Mouse (Mus musculus) liver, embryonic 11.5 days (tissue): Measurements from ENCODE around the gene Limk2. TPM values are rescaled to one million over a fixed set of nuclear protein-coding genes. Genes with fewer than 3 reads are reported as not detected.
A peak's percentile ranks its signal among the peaks of the same experiment; 100 is the strongest.

Experiments used
- ATAC-seq: fragments of 200-750 bp; cut with Nextera tagmentation; replicated peaks from 2 replicates; pipeline ENCODE4 v1.8.0; 2017; ENCODE audit warnings: moderate number of reproducible peaks, mild to moderate bottlenecking, moderate TSS enrichment, moderate library complexity; ENCODE audit not compliant: low FRiP score
- DNase-seq: peaks from one replicate; pipeline ENCODE4 v3.0.0-alpha.2; 2017; ENCODE audit warnings: low spot score
- H3K27ac ChIP-seq: fragments of 300-500 bp; sonication (generic); 2 replicates; pipeline ENCODE4 v1.5.1; 2014; ENCODE audit warnings: mild to moderate bottlenecking, low read depth, low read length, control low read depth
- H3K27me3 ChIP-seq: fragments of 300-500 bp; sonication (generic); replicated peaks from 2 replicates; pipeline ENCODE4 v1.6.1; 2014; ENCODE audit warnings: low read length, mixed read lengths; ENCODE audit not compliant: control insufficient read depth, insufficient read depth
- H3K36me3 ChIP-seq: fragments of 300-500 bp; sonication (generic); 2 replicates; pipeline ENCODE4 v1.6.1; 2014; ENCODE audit warnings: mild to moderate bottlenecking, low read length, moderate library complexity, mixed read lengths; ENCODE audit not compliant: control insufficient read depth, insufficient read depth
- H3K4me1 ChIP-seq: fragments of 300-500 bp; sonication (generic); replicated peaks from 2 replicates; pipeline ENCODE4 v1.6.1; 2014; ENCODE audit warnings: low read length, mixed read lengths; ENCODE audit not compliant: control insufficient read depth, insufficient read depth
- H3K4me2 ChIP-seq: fragments of 300-500 bp; sonication (generic); 2 replicates; pipeline ENCODE4 v1.6.1; 2014; ENCODE audit warnings: mild to moderate bottlenecking, control low read depth, moderate library complexity
- H3K4me3 ChIP-seq: fragments of 300-500 bp; sonication (generic); 2 replicates; pipeline ENCODE4 v1.5.1; 2014; ENCODE audit warnings: low read depth, low read length, control low read depth
- H3K9ac ChIP-seq: fragments of 300-500 bp; sonication (generic); 2 replicates; pipeline ENCODE4 v1.6.1; 2014; ENCODE audit warnings: low read depth, low read length, control low read depth
- H3K9me3 ChIP-seq: fragments of 300-500 bp; sonication (generic); 2 replicates; pipeline ENCODE4 v1.6.1; 2016; ENCODE audit warnings: low read length, inconsistent platforms, mixed read lengths; ENCODE audit not compliant: control insufficient read depth
- WGBS: fragments of 180-500 bp; shearing (Covaris S2); extraction: QIAGEN DNeasy Blood & Tissue Kit; methylation state at CpG from one replicate; pipeline ENCODE4 v1.1.7; 2014; 5-methylcytosine and 5-hydroxymethylcytosine counted together
- polyA plus RNA-seq: library from polyadenylated mRNA; unstranded; fragments of >200 nt; fragmentation: Nextera tagmentation; extraction: Ambion mirVana; gene quantifications from 2 replicates; pipeline ENCODE4 v1.2.1, GENCODE M21; 2014

The Limk2 gene
- polyA plus RNA-seq, 1 experiment from 2014 or later, result 37.7 TPM

GRCm38 (mm10) chr11:3352131-3352530 lies 56.9 kb downstream of the Limk2 start:
- Histone ChIP-seq H3K4me2 (no peak overlapping the region), H3K36me3 (peaks cover 22% of the 10 kb centered on the region), H3K9me3 (no peaks in the 10 kb centered on the region), H3K27ac (no peak overlapping the region), H3K4me3 (no peak overlapping the region), H3K27me3 (no peaks in the 10 kb centered on the region), H3K4me1 (peaks cover 13% of the 10 kb centered on the region), H3K9ac (no peak overlapping the region)
- DNase-seq (no peak), ATAC-seq (no peak)
- 90% methylated on average over 9 of the region's 9 CpGs for WGBS

DNA sequence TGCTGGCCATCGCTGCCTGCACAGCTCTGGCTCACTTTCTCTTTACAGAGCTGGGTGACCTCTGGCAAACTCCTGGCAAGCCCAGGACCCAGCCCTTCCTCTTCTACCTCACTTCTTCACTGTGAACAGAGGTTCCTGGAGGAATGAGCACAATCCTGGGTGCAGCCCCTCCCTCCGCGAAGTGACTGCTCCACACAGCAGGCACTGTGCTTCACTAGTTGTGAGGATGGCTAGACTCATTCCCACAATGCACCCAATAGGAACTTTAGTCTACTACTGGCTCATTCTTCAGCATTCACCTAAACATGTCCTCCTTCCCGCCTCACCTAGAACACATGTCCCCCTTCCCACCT lies 59.7 kb downstream of the Limk2 start:
- WGBS, result 86% methylated on average over 4 of the region's 4 CpGs
- Histone ChIP-seq H3K9me3 (no peaks in the 10 kb centered on the region), H3K4me1 (peaks cover 13% of the 10 kb centered on the region), H3K9ac (no peak overlapping the region), H3K27me3 (no peaks in the 10 kb centered on the region), H3K4me2 (no peak overlapping the region), H3K36me3 (peaks cover 27% of the 10 kb centered on the region), H3K4me3 (no peak overlapping the region), H3K27ac (no peak overlapping the region)
- no peak for ATAC-seq
- DNase-seq, result no peak

GRCm38 (mm10) chr11:3348576-3349342 lies 60.2 kb downstream of the Limk2 start:
- 30% methylated on average over 6 of the region's 6 CpGs for WGBS
- ATAC-seq (peak; percentile 42), DNase-seq (no peak)
- Histone ChIP-seq H3K4me3 (no peak overlapping the region), H3K9ac (peak overlapping the region; percentile 37; the same call in 1 of the 2 replicates), H3K27me3 (no peaks in the 10 kb centered on the region), H3K4me1 (peaks cover 13% of the 10 kb centered on the region), H3K9me3 (no peaks in the 10 kb centered on the region), H3K4me2 (no peak overlapping the region), H3K36me3 (peaks cover 25% of the 10 kb centered on the region), H3K27ac (peak overlapping the region; percentile 25; the same call in 1 of the 2 replicates)

DNA sequence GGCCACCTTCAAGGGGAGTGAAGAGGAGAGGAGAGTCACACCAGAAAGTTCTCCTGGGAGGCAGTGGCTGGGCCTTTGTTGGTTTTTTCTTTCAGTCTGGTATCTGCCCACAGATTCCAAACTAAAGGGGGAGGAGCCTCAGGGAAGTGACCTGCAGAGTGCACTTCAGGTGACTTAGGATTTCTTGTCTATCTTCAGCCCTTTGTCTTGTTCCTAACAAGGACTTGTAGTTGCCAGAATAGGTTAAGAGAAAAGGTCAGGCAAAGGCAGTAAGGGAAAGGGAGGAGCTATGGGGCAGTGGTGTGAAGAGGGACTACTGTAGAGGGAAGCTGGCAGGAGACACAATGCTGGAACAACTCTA lies 61.2 kb downstream of the Limk2 start:
- ATAC-seq (no peak), DNase-seq (no peak)
- peaks cover 21% of the 10 kb centered on the region for H3K36me3 ChIP-seq
- H3K9ac ChIP-seq, result no peak overlapping the region
- H3K4me1 ChIP-seq, result peaks cover 13% of the 10 kb centered on the region
- no peak overlapping the region for H3K4me2 ChIP-seq
- no peak overlapping the region for H3K4me3 ChIP-seq
- H3K9me3 ChIP-seq, result no peaks in the 10 kb centered on the region
- no peak overlapping the region for H3K27ac ChIP-seq
- no peaks in the 10 kb centered on the region for H3K27me3 ChIP-seq

DNA sequence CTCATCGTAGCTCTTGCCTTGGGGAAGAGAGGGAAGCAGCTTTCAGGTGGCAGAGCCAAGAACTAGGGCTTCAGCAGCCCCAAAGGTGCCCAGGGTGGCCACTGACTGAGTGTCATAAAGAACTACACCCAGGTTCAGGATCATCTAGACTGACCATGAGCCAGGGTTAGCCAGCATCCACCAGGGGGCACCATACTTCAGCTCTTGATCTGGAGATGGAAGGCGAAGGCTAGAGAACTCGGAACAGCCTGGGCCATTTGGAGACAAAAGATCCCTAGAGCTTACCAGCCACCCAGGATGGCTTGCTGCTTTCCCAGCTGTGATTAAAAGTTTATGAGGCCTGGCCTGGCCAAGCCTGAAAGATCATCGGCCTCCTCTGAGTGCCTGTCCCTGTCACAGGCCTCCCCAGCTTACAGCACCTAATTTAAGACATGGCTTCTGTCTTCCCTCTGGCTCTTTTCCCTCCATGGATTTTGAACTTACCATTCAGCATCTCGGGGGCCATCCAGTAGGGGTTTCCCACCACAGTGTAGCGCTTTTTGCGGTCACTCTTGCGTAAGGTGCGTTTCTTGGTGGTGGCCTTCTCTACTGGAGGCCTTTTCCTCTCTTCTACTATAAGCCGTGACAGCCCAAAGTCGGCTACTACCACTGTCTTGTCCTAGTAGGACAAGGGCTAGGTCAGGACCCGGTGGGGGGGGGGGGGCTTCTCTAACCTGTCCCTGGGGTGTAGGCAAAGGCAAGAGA lies 61.7 kb downstream of the Limk2 start:
- no peak overlapping the region for H3K4me3 ChIP-seq
- H3K36me3 ChIP-seq, result peaks cover 21% of the 10 kb centered on the region
- no peak overlapping the region for H3K4me2 ChIP-seq
- no peak overlapping the region for H3K27ac ChIP-seq
- no peaks in the 10 kb centered on the region for H3K9me3 ChIP-seq
- peak; percentile 81 for DNase-seq
- no peak overlapping the region for H3K9ac ChIP-seq
- 66% methylated on average over 12 of the region's 12 CpGs for WGBS
- ATAC-seq, result peak; percentile 73
- no peaks in the 10 kb centered on the region for H3K27me3 ChIP-seq
- H3K4me1 ChIP-seq, result peaks cover 13% of the 10 kb centered on the region

DNA sequence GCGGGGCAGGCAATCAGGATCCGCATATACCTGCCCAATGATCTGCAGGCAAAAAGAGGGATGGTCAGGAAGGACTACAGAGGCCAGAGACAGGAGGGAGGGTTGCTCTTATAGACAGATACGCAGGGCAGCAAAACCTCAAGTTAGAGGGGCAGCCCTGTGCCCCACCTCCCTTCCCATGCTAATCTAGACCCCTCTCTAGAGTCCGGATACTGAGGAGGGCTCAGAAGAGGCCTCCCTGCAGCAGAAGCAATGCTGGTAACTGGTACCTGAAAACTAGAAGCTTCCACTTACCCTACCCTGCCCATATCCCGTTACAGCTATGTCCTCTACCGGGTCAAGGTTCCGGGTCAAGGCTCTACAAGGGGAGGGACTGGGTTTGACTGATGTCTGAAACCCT lies 62.6 kb downstream of the Limk2 start:
- H3K36me3 ChIP-seq, result peaks cover 21% of the 10 kb centered on the region
- DNase-seq, result no peak

DNA sequence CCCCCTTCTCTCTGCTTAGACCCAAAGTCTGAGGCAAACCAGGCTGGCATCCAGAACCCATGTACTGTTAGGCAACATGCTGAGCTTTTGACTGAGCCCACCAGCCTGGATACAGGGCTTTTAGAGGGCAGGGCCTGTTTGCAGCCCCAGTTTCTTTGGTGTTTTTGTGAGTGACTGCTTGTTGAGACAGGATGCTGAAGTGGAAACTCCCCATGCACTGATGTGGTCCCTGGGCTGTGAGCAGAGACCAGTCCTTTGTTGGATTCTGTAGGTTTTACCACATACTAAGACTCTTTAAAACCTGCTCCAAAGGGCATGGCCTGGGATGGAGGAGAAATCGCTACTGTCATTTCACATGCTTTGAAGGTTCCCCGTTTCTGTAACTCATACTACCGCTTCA lies 64.1 kb downstream of the Limk2 start:
- Histone ChIP-seq H3K27ac (no peak overlapping the region), H3K4me2 (no peak overlapping the region), H3K27me3 (no peaks in the 10 kb centered on the region), H3K4me1 (peaks cover 13% of the 10 kb centered on the region), H3K9me3 (no peaks in the 10 kb centered on the region), H3K9ac (no peak overlapping the region; the same call in 1 of the 2 replicates), H3K36me3 (peaks cover 12% of the 10 kb centered on the region), H3K4me3 (no peak overlapping the region)
- no peak for DNase-seq
- WGBS, result 81% methylated on average over 3 of the region's 3 CpGs
- no peak for ATAC-seq

More for the DNA sequence above, 62.6 kb downstream of the Limk2 start:
- no peak for ATAC-seq
- Histone ChIP-seq H3K9ac (no peak overlapping the region), H3K27me3 (no peaks in the 10 kb centered on the region), H3K27ac (no peak overlapping the region), H3K9me3 (no peaks in the 10 kb centered on the region), H3K4me3 (no peak overlapping the region), H3K4me1 (peaks cover 13% of the 10 kb centered on the region), H3K4me2 (no peak overlapping the region)
- 84% methylated on average over 7 of the region's 7 CpGs for WGBS

DNA sequence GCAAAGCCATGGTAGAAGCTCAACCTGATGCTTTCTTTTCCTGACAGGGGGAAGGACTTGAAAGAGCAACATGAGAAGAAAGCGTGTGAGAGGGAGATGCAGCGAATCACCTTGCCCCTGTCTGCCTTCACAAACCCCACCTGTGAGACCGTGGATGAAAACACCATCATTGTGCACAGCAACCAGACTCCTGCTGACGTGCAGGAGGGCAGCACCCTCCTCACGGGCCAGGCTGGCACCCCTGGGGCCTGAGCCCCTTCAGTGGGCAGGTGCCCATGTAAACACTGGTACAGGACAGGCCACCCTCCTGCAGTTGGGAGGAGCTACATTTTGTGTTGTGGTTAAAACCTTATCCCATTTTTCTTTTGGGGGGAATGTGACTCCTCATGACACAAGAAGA lies 67.5 kb downstream of the Limk2 start:
- WGBS, result 76% methylated on average over 5 of the region's 5 CpGs
- Histone ChIP-seq H3K9ac (no peak overlapping the region), H3K27ac (no peak overlapping the region), H3K4me2 (no peak overlapping the region), H3K9me3 (no peaks in the 10 kb centered on the region), H3K4me1 (no peaks in the 10 kb centered on the region; the same call in 1 of the 2 replicates), H3K27me3 (no peaks in the 10 kb centered on the region), H3K4me3 (no peak overlapping the region), H3K36me3 (peaks cover 10% of the 10 kb centered on the region)
- ATAC-seq (no peak), DNase-seq (no peak)

- ATAC-seq (no peak), DNase-seq (no peak)
- Histone ChIP-seq H3K9ac (no peak overlapping the region), H3K27ac (no peak overlapping the region), H3K4me1 (peaks cover 14% of the 10 kb centered on the region), H3K9me3 (no peaks in the 10 kb centered on the region), H3K4me2 (no peak overlapping the region), H3K36me3 (no peaks in the 10 kb centered on the region), H3K4me3 (no peak overlapping the region), H3K27me3 (no peaks in the 10 kb centered on the region)
- WGBS, result 62% methylated on average over 5 of the region's 5 CpGs
Observed at GRCm38 (mm10) chr11:3337961-3338360, 71.0 kb downstream of the Limk2 start.
